ENCODE assay signal across 18 mouse cellular contexts in genomic region chr1:59326854-59327395, GRCm38 (mm10).
DNase-seq lines count a peak whose midpoint lies in the region; ATAC-seq and TF ChIP-seq lines count a peak whose summit lies in the region.
"Had no signal": no experiment of that assay in that cellular context is flagged by ENCODE, and none has a peak within 500 bp of the region (broad histone marks: within the 10 kb centered on the region; RNA-seq: fewer than 3 reads in every experiment).

No protein-coding gene starts in this region.

- no peak overlapping the region for H3K4me2 ChIP-seq in hindbrain, embryonic 14.5 days (replicated peaks)
- no peak overlapping the region for H3K4me2 ChIP-seq in midbrain, embryonic 11.5 days
- H3K4me2 ChIP-seq in midbrain, postnatal 0 days (ENCODE audit: low read depth, low read length, poor library complexity, severe bottlenecking), result no peak overlapping the region
- no peak overlapping the region for H3K4me2 ChIP-seq in neural tube, embryonic 13.5 days
- H3K4me2 ChIP-seq: embryonic facial prominence, embryonic 15.5 days; heart, embryonic 13.5 days; intestine, embryonic 15.5 days; limb, embryonic 13.5 days; midbrain, embryonic 12.5 days; stomach, embryonic 15.5 days had no signal

- DNase-seq in hindbrain, embryonic 10.5 days (ENCODE audit: low spot score), result peak; percentile 36
- no peak for DNase-seq in hindbrain, embryonic 14.5 days (ENCODE audit: low spot score)
- no peak for DNase-seq in midbrain, embryonic 11.5 days (ENCODE audit: low spot score, missing footprints)
- DNase-seq in midbrain, postnatal 0 days (ENCODE audit: low spot score), result no peak
- DNase-seq in embryo, embryonic 11 days, result peak; percentile 65
- no peak for DNase-seq in T-cell, adult 2 months (ENCODE audit: low spot score)
- DNase-seq in ovary, adult 18-20 months (ENCODE audit: low spot score), result no peak
- DNase-seq: adrenal gland, adult 8-10 months; cerebellum, adult 9-11 months; gastrocnemius, postnatal 36 days had no signal

- H3K27me3 ChIP-seq in hindbrain, embryonic 10.5 days (ENCODE audit: insufficient read depth, poor library complexity, severe bottlenecking), result peaks cover 9% of the 10 kb centered on the region; the same call in 1 of the 2 replicates
- H3K27me3 ChIP-seq in hindbrain, embryonic 14.5 days (ENCODE audit: control insufficient read depth, insufficient read depth, low read length), result no peaks in the 10 kb centered on the region
- peaks cover 2% of the 10 kb centered on the region; the same call in 1 of the 2 replicates for H3K27me3 ChIP-seq in midbrain, embryonic 11.5 days (ENCODE audit: control insufficient read depth, insufficient read depth, low read length)
- H3K27me3 ChIP-seq in midbrain, postnatal 0 days (ENCODE audit: insufficient read depth, low read length), result no peaks in the 10 kb centered on the region
- 0 out of 2 replicates have a peak, but pooled peaks cover 2% of the 10 kb centered on the region for H3K27me3 ChIP-seq in neural tube, embryonic 13.5 days
- H3K27me3 ChIP-seq: embryonic facial prominence, embryonic 15.5 days; intestine, embryonic 15.5 days; limb, embryonic 13.5 days; stomach, embryonic 15.5 days had no signal

- H3K36me3 ChIP-seq in hindbrain, embryonic 10.5 days, result no peaks in the 10 kb centered on the region
- H3K36me3 ChIP-seq in hindbrain, embryonic 14.5 days (replicated peaks; ENCODE audit: control insufficient read depth, insufficient read depth), result no peaks in the 10 kb centered on the region
- H3K36me3 ChIP-seq in midbrain, embryonic 11.5 days (ENCODE audit: control insufficient read depth, insufficient read depth, low read length), result no peaks in the 10 kb centered on the region
- no peaks in the 10 kb centered on the region for H3K36me3 ChIP-seq in midbrain, postnatal 0 days (ENCODE audit: insufficient read depth, low read length)
- H3K36me3 ChIP-seq in neural tube, embryonic 13.5 days, result no peaks in the 10 kb centered on the region
- H3K36me3 ChIP-seq: embryonic facial prominence, embryonic 15.5 days; G1E; heart, embryonic 13.5 days; intestine, embryonic 15.5 days; limb, embryonic 13.5 days; midbrain, embryonic 12.5 days; stomach, embryonic 15.5 days had no signal

- TF ChIP-seq CTCF in midbrain, postnatal 0 days (IDR thresholded peaks at IDR 0.05), result no peak

- peak overlapping the region; percentile 78 for H3K27ac ChIP-seq in hindbrain, embryonic 10.5 days
- H3K27ac ChIP-seq in hindbrain, embryonic 14.5 days, result no peak overlapping the region; the same call in 1 of the 2 replicates
- H3K27ac ChIP-seq in midbrain, embryonic 11.5 days (ENCODE audit: low read depth, low read length), result no peak overlapping the region
- no peak overlapping the region for H3K27ac ChIP-seq in midbrain, postnatal 0 days (ENCODE audit: low read depth, low read length)
- H3K27ac ChIP-seq in neural tube, embryonic 13.5 days (replicated peaks), result peak overlapping the region; percentile 42; the same call in 1 of the 2 replicates
- H3K27ac ChIP-seq: embryonic facial prominence, embryonic 15.5 days; heart, embryonic 13.5 days; intestine, embryonic 15.5 days; limb, embryonic 13.5 days; midbrain, embryonic 12.5 days; stomach, embryonic 15.5 days had no signal

- no peak overlapping the region for H3K9ac ChIP-seq in hindbrain, embryonic 14.5 days
- H3K9ac ChIP-seq in midbrain, embryonic 11.5 days (ENCODE audit: low read length), result no peak overlapping the region
- no peak overlapping the region for H3K9ac ChIP-seq in midbrain, postnatal 0 days (replicated peaks; ENCODE audit: low read length, poor library complexity, severe bottlenecking)
- H3K9ac ChIP-seq in neural tube, embryonic 13.5 days, result no peak overlapping the region
- H3K9ac ChIP-seq: embryonic facial prominence, embryonic 15.5 days; heart, embryonic 13.5 days; intestine, embryonic 15.5 days; limb, embryonic 13.5 days; midbrain, embryonic 12.5 days; stomach, embryonic 15.5 days had no signal

- 12% methylated on average over 10 of the region's 10 CpGs for WGBS in hindbrain, embryonic 10.5 days
- WGBS in hindbrain, embryonic 14.5 days, result 14% methylated on average over 10 of the region's 10 CpGs
- 7% methylated on average over 10 of the region's 10 CpGs for WGBS in midbrain, embryonic 11.5 days
- 24% methylated on average over 10 of the region's 10 CpGs for WGBS in midbrain, postnatal 0 days
- WGBS in neural tube, embryonic 13.5 days, result 9% methylated on average over 10 of the region's 10 CpGs

- H3K4me1 ChIP-seq in hindbrain, embryonic 10.5 days (replicated peaks), result peaks cover 60% of the 10 kb centered on the region
- H3K4me1 ChIP-seq in hindbrain, embryonic 14.5 days (replicated peaks; ENCODE audit: control insufficient read depth, insufficient read depth, low read length), result 0 out of 2 replicates have a peak, but pooled peaks cover 22% of the 10 kb centered on the region
- peaks cover 17% of the 10 kb centered on the region for H3K4me1 ChIP-seq in midbrain, embryonic 11.5 days (ENCODE audit: control insufficient read depth, insufficient read depth, low read length)
- H3K4me1 ChIP-seq in midbrain, postnatal 0 days (ENCODE audit: insufficient read depth, low read length), result no peaks in the 10 kb centered on the region; the same call in 1 of the 2 replicates
- peaks cover 32% of the 10 kb centered on the region for H3K4me1 ChIP-seq in neural tube, embryonic 13.5 days (replicated peaks)

- ATAC-seq in hindbrain, embryonic 14.5 days (ENCODE audit: low FRiP score), result no peak
- 0 out of 2 replicates have a peak, but pooled peaks have one; percentile 27 for ATAC-seq in midbrain, embryonic 11.5 days (ENCODE audit: low FRiP score)
- no peak for ATAC-seq in midbrain, postnatal 0 days (ENCODE audit: low FRiP score)
- peak; percentile 40; the same call in 1 of the 2 replicates for ATAC-seq in neural tube, embryonic 13.5 days (ENCODE audit: low read depth)
- ATAC-seq: intestine, embryonic 15.5 days had no signal

- H3K9me3 ChIP-seq in hindbrain, embryonic 10.5 days, result 0 out of 2 replicates have a peak, but pooled peaks cover 5% of the 10 kb centered on the region
- H3K9me3 ChIP-seq in hindbrain, embryonic 14.5 days (ENCODE audit: control insufficient read depth, low read length), result no peaks in the 10 kb centered on the region
- no peaks in the 10 kb centered on the region for H3K9me3 ChIP-seq in midbrain, embryonic 11.5 days (ENCODE audit: control insufficient read depth, low read length)
- H3K9me3 ChIP-seq in midbrain, postnatal 0 days (ENCODE audit: low read length), result no peaks in the 10 kb centered on the region
- H3K9me3 ChIP-seq in neural tube, embryonic 13.5 days, result no peaks in the 10 kb centered on the region
- H3K9me3 ChIP-seq: embryonic facial prominence, embryonic 15.5 days; intestine, embryonic 15.5 days; midbrain, embryonic 12.5 days; stomach, embryonic 15.5 days had no signal

- no peak overlapping the region for H3K4me3 ChIP-seq in hindbrain, embryonic 10.5 days
- H3K4me3 ChIP-seq in hindbrain, embryonic 14.5 days (replicated peaks; ENCODE audit: low read length), result no peak overlapping the region
- no peak overlapping the region for H3K4me3 ChIP-seq in midbrain, embryonic 11.5 days (ENCODE audit: low read depth, low read length)
- H3K4me3 ChIP-seq in midbrain, postnatal 0 days (ENCODE audit: low read depth, low read length), result no peak overlapping the region
- H3K4me3 ChIP-seq in neural tube, embryonic 13.5 days, result no peak overlapping the region
- H3K4me3 ChIP-seq: embryonic facial prominence, embryonic 15.5 days; heart, embryonic 13.5 days; intestine, embryonic 15.5 days; limb, embryonic 13.5 days; midbrain, embryonic 12.5 days; stomach, embryonic 15.5 days had no signal

Comparison
In these comparisons a context has a peak if more than half of its experiments do, and no peak if none do; other contexts are left out.
1. DNase-seq: peak in hindbrain, embryonic 10.5 days (single experiment) and embryo, embryonic 11 days (single experiment); none in hindbrain, embryonic 14.5 days (single experiment), midbrain, embryonic 11.5 days (single experiment), midbrain, postnatal 0 days (single experiment), T-cell, adult 2 months (single experiment) and ovary, adult 18-20 months (single experiment).
2. H3K27ac ChIP-seq: peak in hindbrain, embryonic 10.5 days (single experiment) and neural tube, embryonic 13.5 days (single experiment); none in hindbrain, embryonic 14.5 days (single experiment), midbrain, embryonic 11.5 days (single experiment) and midbrain, postnatal 0 days (single experiment).
3. ATAC-seq: peak in midbrain, embryonic 11.5 days (single experiment) and neural tube, embryonic 13.5 days (single experiment); none in hindbrain, embryonic 14.5 days (single experiment) and midbrain, postnatal 0 days (single experiment).